Mouse (Mus musculus) lung, adult 2 months (tissue): ENCODE results near the gene Qrfp.

Source experiments
- CTCF ChIP-seq: fragments of 200-500 bp; IDR thresholded peaks from 2 replicates; pipeline ENCODE4 v1.5.1; 2011; ENCODE audit warnings: mild to moderate bottlenecking, low read length, control low read depth; ENCODE audit not compliant: insufficient read depth
- POLR2A ChIP-seq: fragments of 200-500 bp; IDR thresholded peaks from 2 replicates; pipeline ENCODE4 v1.6.1; 2011; ENCODE audit warnings: low read depth, mild to moderate bottlenecking, control low read depth, low read length, borderline replicate concordance; ENCODE audit errors: extremely low read depth

GRCm38 (mm10) chr2:31846692-31847660 lies 36.6 kb upstream of the Qrfp start:
- TF ChIP-seq CTCF (no peak), POLR2A (no peak)
